In the genomic region with DNA sequence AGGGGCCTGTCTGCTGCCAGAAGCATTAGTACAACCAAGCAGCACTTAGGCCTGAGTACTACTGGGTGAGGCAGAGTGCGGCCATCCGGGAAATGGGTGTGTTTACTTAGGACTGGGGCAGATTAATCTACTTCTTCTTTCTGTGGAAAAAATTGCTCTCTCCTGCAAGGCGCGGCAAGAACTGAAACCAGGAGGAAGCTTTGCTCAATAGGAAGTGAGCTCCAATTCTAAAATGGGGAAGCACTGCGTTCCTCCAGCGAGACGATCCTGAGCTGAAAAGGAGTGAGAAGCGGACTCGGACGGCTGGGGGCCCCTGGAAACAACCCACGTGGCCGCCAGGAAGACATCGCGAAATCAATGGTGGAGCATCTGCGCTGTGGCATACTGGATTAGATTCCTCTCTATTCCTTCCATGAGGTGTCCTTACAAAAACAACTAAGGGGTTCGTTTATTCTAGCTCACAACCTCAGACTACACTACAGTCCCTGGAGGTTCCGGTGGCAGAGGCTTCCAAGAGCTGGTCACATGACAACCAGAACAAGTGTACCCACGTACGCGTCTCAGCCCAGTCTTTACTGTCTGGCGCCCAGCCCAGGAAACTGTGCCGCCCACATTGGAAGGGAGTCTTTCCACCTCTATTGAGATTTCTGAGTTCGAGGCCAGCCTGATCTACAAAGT, we compare ENCODE assay signal across 9 mouse cellular contexts. TPM values are rescaled to one million over a fixed set of nuclear protein-coding genes. Genes with fewer than 3 reads are reported as not detected.
DNase-seq lines count a peak whose midpoint lies in the region; ATAC-seq and TF ChIP-seq lines count a peak whose summit lies in the region.
"Had no signal": no experiment of that assay in that cellular context is flagged by ENCODE, and none has a peak within 500 bp of the region (broad histone marks: within the 10 kb centered on the region; RNA-seq: fewer than 3 reads in every experiment).

No protein-coding gene starts in this region.

- no peaks in the 10 kb centered on the region for H3K27me3 ChIP-seq in G1E (ENCODE audit: insufficient read depth, low read length)
- no peaks in the 10 kb centered on the region for H3K27me3 ChIP-seq in intestine, embryonic 15.5 days (replicated peaks)
- no peaks in the 10 kb centered on the region for H3K27me3 ChIP-seq in neural tube, embryonic 15.5 days (replicated peaks)
- H3K27me3 ChIP-seq: embryonic facial prominence, embryonic 12.5 days had no signal

- intact Hi-C loops in left cerebral cortex, postnatal 4 days (cut with DNase I): loop anchor here (10.0 kb wide), 1 partner anchor 351 kb away; no protein-coding TSS in a partner anchor

- H3K9me3 ChIP-seq in G1E (replicated peaks): no peaks in the 10 kb centered on the region
- H3K9me3 ChIP-seq in intestine, embryonic 15.5 days: no peaks in the 10 kb centered on the region
- H3K9me3 ChIP-seq in neural tube, embryonic 15.5 days (replicated peaks): no peaks in the 10 kb centered on the region
- H3K9me3 ChIP-seq: embryonic facial prominence, embryonic 12.5 days had no signal

- whole genome bisulfite sequencing in intestine, embryonic 15.5 days: 64% methylated on average over 23 of the region's 23 CpGs
- WGBS in neural tube, embryonic 15.5 days: 70% methylated on average over 23 of the region's 23 CpGs

- peak overlapping the region; percentile 50; the same call in 1 of the 2 replicates for H3K4me3 ChIP-seq in G1E (ENCODE audit: low read depth, low read length)
- no peak overlapping the region for H3K4me3 ChIP-seq in intestine, embryonic 15.5 days (replicated peaks)
- no peak overlapping the region for H3K4me3 ChIP-seq in neural tube, embryonic 15.5 days (replicated peaks)
- H3K4me3 ChIP-seq: embryonic facial prominence, embryonic 12.5 days had no signal

- H3K9ac ChIP-seq in intestine, embryonic 15.5 days: no peak overlapping the region
- no peak overlapping the region for H3K9ac ChIP-seq in neural tube, embryonic 15.5 days (replicated peaks)
- H3K9ac ChIP-seq: embryonic facial prominence, embryonic 12.5 days had no signal

- no peak for TF ChIP-seq CTCF in G1E (IDR thresholded peaks at IDR 0.05; ENCODE audit: low read depth, low read length)

- H3K4me1 ChIP-seq in G1E (ENCODE audit: insufficient read depth, low read depth, low read length): peaks cover 48% of the 10 kb centered on the region
- H3K4me1 ChIP-seq in intestine, embryonic 15.5 days (replicated peaks): no peaks in the 10 kb centered on the region
- H3K4me1 ChIP-seq in neural tube, embryonic 15.5 days: peaks cover 4% of the 10 kb centered on the region; the same call in 1 of the 2 replicates
- H3K4me1 ChIP-seq: embryonic facial prominence, embryonic 12.5 days had no signal

- DNase-seq in B cell, adult 2 months: peak; percentile 71 to 75
- DNase-seq in G1E (ENCODE audit: low spot score): peak; percentile 58
- peak; percentile 54 to 56 for DNase-seq in frontal cortex, postnatal 36 days (ENCODE audit: low spot score in 2 of 2)
- DNase-seq in left cerebral cortex, postnatal 4 days: peak; percentile 41
- peak; percentile 88 for DNase-seq in naive thymus-derived CD4-positive, alpha-beta T cell, adult 2 months (ENCODE audit: low read depth)
- peak; percentile 68 for DNase-seq in thymus, postnatal 14 days

- H3K27ac ChIP-seq in intestine, embryonic 15.5 days: peak overlapping the region; percentile 7; the same call in 1 of the 2 replicates
- no peak overlapping the region for H3K27ac ChIP-seq in neural tube, embryonic 15.5 days (replicated peaks)
- H3K27ac ChIP-seq: embryonic facial prominence, embryonic 12.5 days had no signal

- ATAC-seq in G1E (ENCODE audit: extremely low read depth, insufficient number of reproducible peaks, low FRiP score, poor library complexity, severe bottlenecking): peak; percentile 58
- ATAC-seq in intestine, embryonic 15.5 days: 0 out of 2 replicates have a peak, but pooled peaks have one; percentile 45
- ATAC-seq in neural tube, embryonic 15.5 days (ENCODE audit: low FRiP score): no peak

- no peak overlapping the region for H3K4me2 ChIP-seq in intestine, embryonic 15.5 days (replicated peaks)
- H3K4me2 ChIP-seq in neural tube, embryonic 15.5 days: no peak overlapping the region
- H3K4me2 ChIP-seq: embryonic facial prominence, embryonic 12.5 days had no signal

- H3K36me3 ChIP-seq in G1E (replicated peaks): peaks cover 3% of the 10 kb centered on the region
- H3K36me3 ChIP-seq in intestine, embryonic 15.5 days: no peaks in the 10 kb centered on the region
- H3K36me3 ChIP-seq in neural tube, embryonic 15.5 days: peaks cover 25% of the 10 kb centered on the region

RNA-seq across cellular contexts. Expression of gene Cep19, which starts 14.1 kb away (rescaled TPM):
- total RNA-seq in G1E (2014; fragmentation: Nextera tagmentation): 9.3 and 12.4 TPM in 2 replicates
- total RNA-seq in G1E (2017): 21.5 and 25.1 TPM in 2 replicates
- polyA plus RNA-seq in G1E (2012): 3.7 and 4.6 TPM in 2 replicates
- 27.4 and 29.4 TPM in 2 replicates for polyA plus RNA-seq in intestine, embryonic 15.5 days (2015; fragmentation: Nextera tagmentation; extraction: Ambion mirVana)
- total RNA-seq in left cerebral cortex, postnatal 4 days (2021): 10 to 100 TPM; 38.4 to 40.7 TPM
- polyA plus RNA-seq in neural tube, embryonic 15.5 days (2015; fragmentation: Nextera tagmentation; extraction: Ambion mirVana): 48.0 and 50.4 TPM in 2 replicates

RNA-seq across cellular contexts. Expression of gene Pigx, which starts 14.1 kb away (rescaled TPM):
- total RNA-seq in G1E (2014; fragmentation: Nextera tagmentation): 29.9 and 38.5 TPM in 2 replicates
- 35.6 and 38.9 TPM in 2 replicates for total RNA-seq in G1E (2017)
- 16.7 and 19.2 TPM in 2 replicates for polyA plus RNA-seq in G1E (2012)
- 107 and 109 TPM in 2 replicates for polyA plus RNA-seq in intestine, embryonic 15.5 days (2015; fragmentation: Nextera tagmentation; extraction: Ambion mirVana)
- total RNA-seq in left cerebral cortex, postnatal 4 days (2021): 10 to 100 TPM; 44.1 TPM
- 93.0 and 95.2 TPM in 2 replicates for polyA plus RNA-seq in neural tube, embryonic 15.5 days (2015; fragmentation: Nextera tagmentation; extraction: Ambion mirVana)

RNA-seq across cellular contexts. Expression of gene Pak2, which starts 34.5 kb away (rescaled TPM):
- total RNA-seq in G1E (2014; fragmentation: Nextera tagmentation) (59.0 and 63.4 TPM in 2 replicates), G1E (2017) (38.5 and 45.6 TPM in 2 replicates)
- 37.6 and 44.5 TPM in 2 replicates for polyA plus RNA-seq in G1E (2012)
- 33.8 and 38.3 TPM in 2 replicates for polyA plus RNA-seq in intestine, embryonic 15.5 days (2015; fragmentation: Nextera tagmentation; extraction: Ambion mirVana)
- 10 to 100 TPM; 47.0 to 53.4 TPM for total RNA-seq in left cerebral cortex, postnatal 4 days (2021)
- 23.1 and 26.7 TPM in 2 replicates for polyA plus RNA-seq in neural tube, embryonic 15.5 days (2015; fragmentation: Nextera tagmentation; extraction: Ambion mirVana)

RNA-seq across cellular contexts. Expression of gene Nrros, which starts 51.7 kb away (rescaled TPM):
- 88.7 and 94.5 TPM in 2 replicates for total RNA-seq in G1E (2014; fragmentation: Nextera tagmentation)
- total RNA-seq in G1E (2017): 101 and 123 TPM in 2 replicates
- 104 and 127 TPM in 2 replicates for polyA plus RNA-seq in G1E (2012)
- 13.7 and 13.8 TPM in 2 replicates for polyA plus RNA-seq in intestine, embryonic 15.5 days (2015; fragmentation: Nextera tagmentation; extraction: Ambion mirVana)
- 1 to 10 TPM; 5.7 to 5.9 TPM for total RNA-seq in left cerebral cortex, postnatal 4 days (2021)
- polyA plus RNA-seq in neural tube, embryonic 15.5 days (2015; fragmentation: Nextera tagmentation; extraction: Ambion mirVana): 6.6 and 22.3 TPM in 2 replicates
